Mouse (Mus musculus) C2C12 (cell line): Measurements from ENCODE around the gene Cyp2f2. TPM values are rescaled to one million over a fixed set of nuclear protein-coding genes. Genes with fewer than 3 reads are reported as not detected.

Experiments
- H3K27me3 ChIP-seq: one replicate; pipeline ENCODE4 v1.6.1; 2011; ENCODE audit not compliant: control insufficient read depth, insufficient read depth, insufficient read length
- H3K36me3 ChIP-seq: one replicate; pipeline ENCODE4 v1.6.1; 2011; ENCODE audit not compliant: control insufficient read depth, insufficient read depth
- H3K4me3 ChIP-seq: one replicate; pipeline ENCODE4 v1.5.1; 2011; ENCODE audit warnings: mild to moderate bottlenecking, control low read depth; ENCODE audit not compliant: poor library complexity, insufficient read depth, severe bottlenecking
- H3K79me2 ChIP-seq: one replicate; pipeline ENCODE4 v1.6.1; 2011; ENCODE audit not compliant: control insufficient read depth, insufficient read depth
- H3K79me3 ChIP-seq: one replicate; pipeline ENCODE4 v1.6.1; 2011; ENCODE audit warnings: low read depth, control low read depth
- H3ac ChIP-seq: one replicate; pipeline ENCODE3; 2011; ENCODE audit warnings: low read depth; ENCODE audit not compliant: control insufficient read depth, insufficient read length
- CEBPB ChIP-seq: IDR thresholded peaks from one replicate; pipeline ENCODE4 v1.6.1; 2011; ENCODE audit warnings: low read depth, mild to moderate bottlenecking, control low read depth, moderate library complexity
- CTCF ChIP-seq: IDR thresholded peaks from one replicate; pipeline ENCODE4 v1.5.1; 2011; ENCODE audit not compliant: control insufficient read depth, insufficient read depth, insufficient read length
- FOSL1 ChIP-seq: IDR thresholded peaks from one replicate; pipeline ENCODE4 v1.8.0; 2011; ENCODE audit warnings: mild to moderate bottlenecking, low read length; ENCODE audit not compliant: poor library complexity, insufficient read depth, severe bottlenecking
- MAX ChIP-seq: IDR thresholded peaks from one replicate; pipeline ENCODE4 v1.6.1; 2011; ENCODE audit warnings: mild to moderate bottlenecking, control low read depth
- MYOD1 ChIP-seq: IDR thresholded peaks from one replicate; pipeline ENCODE4 v1.6.1; 2011; ENCODE audit warnings: low read depth; ENCODE audit not compliant: control insufficient read depth, insufficient read length
- MYOG ChIP-seq: IDR thresholded peaks from one replicate; pipeline ENCODE4 v1.6.1; 2011; ENCODE audit not compliant: control insufficient read depth, insufficient read length; ENCODE audit errors: extremely low read depth
- USF1 ChIP-seq: IDR thresholded peaks from one replicate; pipeline ENCODE4 v1.6.1; 2011; ENCODE audit warnings: low read depth, mild to moderate bottlenecking, control low read depth, moderate library complexity
- polyA plus RNA-seq: library from polyadenylated mRNA; unstranded; fragments of >200 nt; fragmentation: generic; extraction: Trizol; gene quantifications from one replicate; pipeline ENCODE4 v1.2.1, GENCODE M21; 2012; ENCODE audit warnings: missing spikeins

Cyp2f2 gene
- polyA plus RNA-seq, 1 experiment: not detected

- H3K79me3 ChIP-seq: no peaks in the 10 kb centered on the region
Observed at GRCm38 (mm10) chr7:27132588-27132987, 12.9 kb downstream of the Cyp2f2 start.

DNA sequence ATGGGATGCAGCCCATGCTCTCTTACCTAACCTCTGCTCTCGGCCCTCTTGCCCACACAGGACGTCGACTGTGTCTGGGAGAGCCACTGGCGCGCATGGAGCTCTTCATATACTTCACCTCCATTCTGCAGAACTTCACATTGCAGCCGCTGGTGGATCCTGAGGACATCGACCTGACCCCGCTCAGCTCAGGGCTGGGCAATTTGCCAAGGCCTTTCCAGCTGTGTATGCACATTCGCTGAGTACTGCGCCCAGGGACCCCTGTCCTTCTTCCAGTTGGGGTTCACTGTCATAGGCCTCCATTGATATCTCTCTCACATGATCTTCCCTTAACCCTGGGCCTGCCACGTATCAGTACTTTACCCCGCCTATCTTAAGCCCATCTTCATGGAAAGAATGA lies 13.4 kb downstream of the Cyp2f2 start:
- no peak overlapping the region for H3K4me3 ChIP-seq
- H3K79me2 ChIP-seq: no peaks in the 10 kb centered on the region
- TF ChIP-seq MAX (no peak), CTCF (no peak), FOSL1 (no peak), MYOD1 (no peak), CEBPB (no peak), MYOG (no peak), USF1 (no peak)
- H3K36me3 ChIP-seq: no peaks in the 10 kb centered on the region
- no peak overlapping the region for H3ac ChIP-seq
- peaks cover 13% of the 10 kb centered on the region for H3K27me3 ChIP-seq
- no peaks in the 10 kb centered on the region for H3K79me3 ChIP-seq

More at GRCm38 (mm10) chr7:27132588-27132987, 12.9 kb downstream of the Cyp2f2 start:
- TF ChIP-seq CTCF (no peak), MAX (no peak), CEBPB (no peak), MYOG (no peak), FOSL1 (no peak), USF1 (no peak), MYOD1 (no peak)
- Histone ChIP-seq H3K36me3 (no peaks in the 10 kb centered on the region), H3K4me3 (no peak overlapping the region), H3K27me3 (peaks cover 13% of the 10 kb centered on the region), H3K79me2 (no peaks in the 10 kb centered on the region), H3ac (no peak overlapping the region)

DNA sequence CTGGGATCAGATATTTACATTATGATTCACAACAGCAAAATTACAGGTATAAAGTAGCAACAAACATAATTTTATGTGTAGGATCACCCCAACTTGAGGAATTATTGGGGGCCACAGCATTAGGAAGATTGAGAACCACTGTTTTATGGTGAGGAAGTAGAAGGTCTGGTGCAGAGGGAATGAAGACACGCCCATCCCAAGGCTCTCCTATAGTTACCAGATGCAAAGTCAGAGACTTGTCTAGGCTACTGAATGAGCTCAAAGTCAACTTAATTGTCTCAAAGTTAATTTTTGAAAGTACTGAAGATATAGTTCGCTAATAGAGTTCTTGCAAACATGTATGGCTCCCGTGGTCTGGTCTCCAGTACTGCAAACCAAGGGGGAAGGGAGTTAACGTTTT lies 14.0 kb downstream of the Cyp2f2 start:
- Histone ChIP-seq H3K4me3 (no peak overlapping the region), H3K36me3 (no peaks in the 10 kb centered on the region), H3K27me3 (peaks cover 13% of the 10 kb centered on the region), H3K79me3 (no peaks in the 10 kb centered on the region), H3ac (no peak overlapping the region), H3K79me2 (no peaks in the 10 kb centered on the region)
- no peak for TF ChIP-seq CEBPB
- TF ChIP-seq MYOG: no peak
- no peak for TF ChIP-seq FOSL1
- TF ChIP-seq MYOD1: no peak

GRCm38 (mm10) chr7:27136410-27136996 lies 16.8 kb downstream of the Cyp2f2 start:
- Histone ChIP-seq H3ac (no peak overlapping the region), H3K4me3 (no peak overlapping the region), H3K79me2 (no peaks in the 10 kb centered on the region), H3K36me3 (no peaks in the 10 kb centered on the region), H3K27me3 (peaks cover 13% of the 10 kb centered on the region), H3K79me3 (no peaks in the 10 kb centered on the region)
- no peak for TF ChIP-seq USF1
- TF ChIP-seq MAX: no peak
- TF ChIP-seq CTCF: no peak
- no peak for TF ChIP-seq MYOD1
- no peak for TF ChIP-seq MYOG
- no peak for TF ChIP-seq FOSL1
- TF ChIP-seq CEBPB: no peak

GRCm38 (mm10) chr7:27153205-27153764 lies 33.6 kb downstream of the Cyp2f2 start, which contains the start of gene Cyp2t4:
Gene Cyp2t4 (plus strand): TSS chr7:27153714.
- Histone ChIP-seq H3K36me3 (peaks cover 4% of the 10 kb centered on the region), H3ac (no peak within 1 kb of the TSS), H3K27me3 (no peaks in the 10 kb centered on the region), H3K79me3 (no peaks in the 10 kb centered on the region), H3K79me2 (no peaks in the 10 kb centered on the region), H3K4me3 (no peak within 1 kb of the TSS)
- TF ChIP-seq CTCF (no peak), MYOG (no peak), USF1 (no peak), MYOD1 (no peak), MAX (no peak), FOSL1 (no peak), CEBPB (no peak)

DNA sequence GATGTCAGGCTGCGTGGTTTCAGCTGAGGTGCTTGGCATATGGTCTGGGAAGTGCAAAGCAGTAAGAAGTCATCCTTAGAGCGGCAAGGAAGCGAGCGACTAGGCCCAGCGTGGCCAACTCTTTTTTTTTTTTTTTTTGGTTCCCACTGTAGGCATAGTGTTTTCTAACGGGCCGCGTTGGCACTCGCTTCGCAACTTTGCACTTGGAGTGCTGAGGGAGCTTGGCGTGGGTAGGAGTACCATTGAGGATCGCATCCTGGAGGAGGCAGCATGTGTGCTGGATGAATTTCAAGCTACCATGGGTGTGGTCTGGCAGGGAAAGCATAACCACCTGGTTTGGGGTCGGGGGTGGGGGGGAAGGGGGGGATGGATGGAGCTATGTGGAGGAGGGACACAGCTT lies 36.3 kb downstream of the Cyp2f2 start:
- H3K4me3 ChIP-seq: no peak overlapping the region
- TF ChIP-seq MAX: no peak
- no peak for TF ChIP-seq FOSL1
- no peak for TF ChIP-seq MYOG
- H3K27me3 ChIP-seq: no peaks in the 10 kb centered on the region
- peaks cover 10% of the 10 kb centered on the region for H3K36me3 ChIP-seq
- peaks cover 9% of the 10 kb centered on the region for H3K79me2 ChIP-seq
- no peak overlapping the region for H3ac ChIP-seq
- no peaks in the 10 kb centered on the region for H3K79me3 ChIP-seq
